Mouse (Mus musculus): ENCODE measurements around the gene Creb3l4. TPM values are rescaled to one million over a fixed set of nuclear protein-coding genes. Genes with fewer than 3 reads are reported as not detected.

Gene Creb3l4
- total and polyA plus RNA-seq, 3 experiments: 0.07 to 0.08 TPM; not detected in 1

DNA sequence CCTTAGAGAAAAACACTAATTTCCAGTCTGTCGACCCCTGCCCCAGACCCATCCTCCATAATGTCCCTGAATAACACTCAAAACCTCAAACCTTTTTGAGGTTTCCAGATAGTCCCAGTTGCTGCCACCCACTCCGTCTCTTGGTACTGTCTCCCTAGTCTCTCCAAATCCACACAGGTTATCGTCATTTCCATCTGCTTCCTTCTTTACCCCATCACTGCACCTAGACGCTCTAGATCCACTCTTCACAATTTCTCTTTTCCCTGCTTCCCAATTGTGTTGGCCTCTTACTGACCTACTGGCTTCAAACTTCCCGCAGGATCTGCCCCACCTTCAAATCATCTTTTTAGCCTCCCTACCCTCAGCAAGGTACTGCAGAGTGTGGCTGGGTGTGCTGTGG lies 22.2 kb downstream of the Creb3l4 start:
- Histone ChIP-seq H3K4me1 (ENCODE audit: control insufficient read depth in 1 of 2, insufficient read depth in 2 of 2, low read length in 2 of 2) (peaks cover 21 to 22% of the 10 kb centered on the region in 2 experiments), H3K27me3 (ENCODE audit: control insufficient read depth in 1 of 2, insufficient read depth in 2 of 2, low read length in 2 of 2) (no peaks in the 10 kb centered on the region), H3K36me3 (ENCODE audit: control insufficient read depth in 1 of 2, insufficient read depth in 2 of 2, low read length in 2 of 2) (peaks cover 0 to 18% of the 10 kb centered on the region in 2 experiments; a peak in 2 of 4 replicates), H3K4me3 (ENCODE audit: control insufficient read depth in 1 of 2, insufficient read depth in 1 of 2, low read depth in 2 of 2, low read length in 2 of 2) (peak overlapping the region; percentile 2 to 93; a peak in 3 of 4 replicates), H3K9ac (ENCODE audit: control insufficient read depth, low read depth, low read length, poor library complexity, severe bottlenecking) (no peak overlapping the region), H3K27ac (ENCODE audit: control insufficient read depth, low read depth, low read length) (no peak overlapping the region), H3K79me2 (ENCODE audit: control insufficient read depth, insufficient read depth, low read length, poor library complexity) (no peaks in the 10 kb centered on the region), H3K9me3 (replicated peaks; ENCODE audit: insufficient read depth, low read length) (no peaks in the 10 kb centered on the region)
- peak; percentile 60 for DNase-seq (ENCODE audit: low read depth, low spot score)
- TF ChIP-seq MAFK (IDR thresholded peaks at IDR 0.05; ENCODE audit: borderline replicate concordance, low read depth, low read length) (no peak), SIN3A (IDR thresholded peaks at IDR 0.05; ENCODE audit: low read length) (no peak; the same call in 1 of the 2 replicates), NRF1 (IDR thresholded peaks at IDR 0.05; ENCODE audit: insufficient read depth, low read depth, low read length, poor library complexity, severe bottlenecking) (no peak), GATA1 (IDR thresholded peaks at IDR 0.05; ENCODE audit: low read depth, low read length) (peak; percentile 30; the same call in 1 of the 2 replicates), POLR2A (IDR thresholded peaks at IDR 0.05; ENCODE audit: control insufficient read depth in 1 of 2, insufficient read depth in 1 of 2, low read depth in 1 of 2, low read length in 2 of 2, poor library complexity in 1 of 2) (no peak), POLR2AphosphoS2 (IDR thresholded peaks at IDR 0.05; ENCODE audit: low read length) (no peak), TCF12 (IDR thresholded peaks at IDR 0.05; ENCODE audit: low read depth, low read length) (peak; percentile 38; the same call in 1 of the 2 replicates), EP300 (IDR thresholded peaks at IDR 0.05; ENCODE audit: low read depth in 1 of 2, low read length in 2 of 2) (peak; percentile 37 to 44), MEF2A (IDR thresholded peaks at IDR 0.05; ENCODE audit: extremely low read depth, insufficient replicate concordance, low read depth, low read length, poor library complexity, severe bottlenecking) (no peak), UBTF (IDR thresholded peaks at IDR 0.05; ENCODE audit: borderline replicate concordance, insufficient read depth, low read depth, low read length) (no peak), BHLHE40 (IDR thresholded peaks at IDR 0.05; ENCODE audit: borderline replicate concordance, low read depth, low read length) (no peak), USF2 (IDR thresholded peaks at IDR 0.05; ENCODE audit: borderline replicate concordance in 1 of 2, insufficient read depth in 1 of 2, low read depth in 1 of 2, low read length in 2 of 2) (no peak), USF1 (IDR thresholded peaks at IDR 0.05; ENCODE audit: low read depth, low read length) (no peak), MXI1 (IDR thresholded peaks at IDR 0.05; ENCODE audit: low read depth, low read length) (no peak; the same call in 1 of the 2 replicates), ZKSCAN1 (IDR thresholded peaks at IDR 0.05; ENCODE audit: low read depth, low read length) (no peak), POLR2AphosphoS5 (IDR thresholded peaks at IDR 0.05; ENCODE audit: borderline replicate concordance, low read depth, low read length) (no peak), SMC3 (IDR thresholded peaks at IDR 0.05; ENCODE audit: low read depth, low read length) (no peak), JUND (IDR thresholded peaks at IDR 0.05; ENCODE audit: low read depth, low read length) (no peak), TAL1 (IDR thresholded peaks at IDR 0.05; ENCODE audit: low read length) (peak; percentile 59), NELFE (IDR thresholded peaks at IDR 0.05; ENCODE audit: low read depth, low read length) (no peak), RCOR1 (IDR thresholded peaks at IDR 0.05; ENCODE audit: low read depth, low read length) (peak; percentile 57), RAD21 (IDR thresholded peaks at IDR 0.05; ENCODE audit: low read depth, low read length) (no peak), ZC3H11A (IDR thresholded peaks at IDR 0.05; ENCODE audit: low read depth, low read length) (no peak), CTCF (IDR thresholded peaks at IDR 0.05 in 2 of 3, conservative IDR thresholded peaks at IDR 0.05 in 1 of 3; ENCODE audit: control insufficient read depth in 1 of 3, insufficient read depth in 1 of 3, low read depth in 2 of 3, low read length in 3 of 3, poor library complexity in 1 of 3, severe bottlenecking in 1 of 3) (no peak), E2F4 (IDR thresholded peaks at IDR 0.05; ENCODE audit: borderline replicate concordance, low read depth, low read length) (no peak), KAT2A (conservative IDR thresholded peaks at IDR 0.05; ENCODE audit: low read depth, low read length) (no peak), TBP (IDR thresholded peaks at IDR 0.05; ENCODE audit: low read depth, low read length) (no peak), MAX (IDR thresholded peaks at IDR 0.05; ENCODE audit: low read length) (no peak), HCFC1 (IDR thresholded peaks at IDR 0.05; ENCODE audit: low read depth, low read length) (no peak), CHD1 (IDR thresholded peaks at IDR 0.05; ENCODE audit: low read depth, low read length) (no peak), ETS1 (IDR thresholded peaks at IDR 0.05; ENCODE audit: low read depth, low read length) (peak; percentile 27; the same call in 1 of the 2 replicates), GABPA (IDR thresholded peaks at IDR 0.05; ENCODE audit: low read depth, low read length) (no peak)
